Mouse (Mus musculus) heart, embryonic 12.5 days (tissue): Measurements from ENCODE around the gene Psmb2. TPM values are rescaled to one million over a fixed set of nuclear protein-coding genes. Genes with fewer than 3 reads are reported as not detected.

ENCODE experiments used
- ATAC-seq: fragments of 200-750 bp; cut with Nextera tagmentation; 2 replicates; pipeline ENCODE4 v1.8.0; 2017; ENCODE audit warnings: moderate TSS enrichment, moderate library complexity; ENCODE audit not compliant: insufficient number of reproducible peaks, low FRiP score
- H3K27ac ChIP-seq: fragments of 300-500 bp; sonication (generic); 2 replicates; pipeline ENCODE4 v1.5.1; 2016; ENCODE audit warnings: mild to moderate bottlenecking, moderate library complexity; ENCODE audit not compliant: poor library complexity, severe bottlenecking
- H3K27me3 ChIP-seq: fragments of 300-500 bp; sonication (generic); replicated peaks from 2 replicates; pipeline ENCODE4 v1.6.1; 2016; ENCODE audit warnings: mild to moderate bottlenecking, moderate library complexity
- H3K36me3 ChIP-seq: fragments of 300-500 bp; sonication (generic); 2 replicates; pipeline ENCODE4 v1.6.1; 2016; ENCODE audit warnings: mild to moderate bottlenecking, moderate library complexity
- H3K4me1 ChIP-seq: fragments of 300-500 bp; sonication (generic); replicated peaks from 2 replicates; pipeline ENCODE4 v1.6.1; 2016; ENCODE audit warnings: mild to moderate bottlenecking
- H3K4me2 ChIP-seq: fragments of 300-500 bp; sonication (generic); 2 replicates; pipeline ENCODE4 v1.6.1; 2016; ENCODE audit warnings: mild to moderate bottlenecking, moderate library complexity
- H3K4me3 ChIP-seq: fragments of 300-500 bp; sonication (generic); 2 replicates; pipeline ENCODE4 v1.5.1; 2016; ENCODE audit warnings: mild to moderate bottlenecking
- H3K9ac ChIP-seq: fragments of 300-500 bp; sonication (generic); 2 replicates; pipeline ENCODE4 v1.6.1; 2016; ENCODE audit warnings: mild to moderate bottlenecking, moderate library complexity
- H3K9me3 ChIP-seq: fragments of 300-500 bp; sonication (generic); replicated peaks from 2 replicates; pipeline ENCODE4 v1.6.1; 2016; ENCODE audit warnings: mild to moderate bottlenecking, moderate library complexity
- WGBS: fragments of 180-500 bp; shearing (Covaris S2); methylation state at CpG from one replicate; pipeline ENCODE4 v1.1.7; 2016; 5-methylcytosine and 5-hydroxymethylcytosine counted together
- polyA plus RNA-seq: library from polyadenylated mRNA; unstranded; fragments of >200 nt; fragmentation: Nextera tagmentation; extraction: Ambion mirVana; gene quantifications from 2 replicates; pipeline ENCODE4 v1.2.1, GENCODE M21; 2016

The Psmb2 gene
- polyA plus RNA-seq, 1 experiment from 2014 or later: 383 TPM

GRCm38 (mm10) chr4:126745506-126746193, 68.2 kb downstream of the Psmb2 start:
- Histone ChIP-seq H3K4me2 (no peak overlapping the region), H3K4me1 (peaks cover 26% of the 10 kb centered on the region), H3K27me3 (no peaks in the 10 kb centered on the region; the same call in 1 of the 2 replicates), H3K27ac (no peak overlapping the region), H3K4me3 (no peak overlapping the region), H3K9me3 (no peaks in the 10 kb centered on the region), H3K9ac (no peak overlapping the region), H3K36me3 (peaks cover 67% of the 10 kb centered on the region)
- WGBS: 42% methylated on average over 13 of the region's 13 CpGs
- no peak for ATAC-seq

- H3K4me3 ChIP-seq: no peak overlapping the region
- no peak for ATAC-seq
- peaks cover 70% of the 10 kb centered on the region for H3K36me3 ChIP-seq
- 68% methylated on average over 10 of the region's 10 CpGs for WGBS
- H3K4me1 ChIP-seq: peaks cover 28% of the 10 kb centered on the region
- H3K9me3 ChIP-seq: no peaks in the 10 kb centered on the region
- H3K9ac ChIP-seq: no peak overlapping the region
- H3K27ac ChIP-seq: no peak overlapping the region
- H3K4me2 ChIP-seq: no peak overlapping the region
- H3K27me3 ChIP-seq: no peaks in the 10 kb centered on the region; the same call in 1 of the 2 replicates
These were observed 68.9 kb downstream of the Psmb2 start for GRCm38 (mm10) chr4:126746194-126746840.

- H3K9ac ChIP-seq: no peak overlapping the region
- no peak overlapping the region for H3K4me3 ChIP-seq
- no peaks in the 10 kb centered on the region; the same call in 1 of the 2 replicates for H3K27me3 ChIP-seq
- WGBS: 93% methylated on average over 8 of the region's 8 CpGs
- peaks cover 37% of the 10 kb centered on the region for H3K4me1 ChIP-seq
- H3K4me2 ChIP-seq: no peak overlapping the region
- H3K9me3 ChIP-seq: no peaks in the 10 kb centered on the region
- H3K27ac ChIP-seq: no peak overlapping the region
- ATAC-seq: no peak
- H3K36me3 ChIP-seq: peaks cover 70% of the 10 kb centered on the region
These were observed 71.0 kb downstream of the Psmb2 start for GRCm38 (mm10) chr4:126748381-126748780.

- Histone ChIP-seq H3K27ac (no peak overlapping the region), H3K36me3 (peaks cover 62% of the 10 kb centered on the region), H3K9me3 (no peaks in the 10 kb centered on the region), H3K4me3 (no peak overlapping the region), H3K4me2 (no peak overlapping the region), H3K4me1 (peaks cover 31% of the 10 kb centered on the region), H3K9ac (no peak overlapping the region), H3K27me3 (no peaks in the 10 kb centered on the region; the same call in 1 of the 2 replicates)
- 89% methylated on average over 11 of the region's 11 CpGs for WGBS
- ATAC-seq: no peak
These were observed 72.1 kb downstream of the Psmb2 start for GRCm38 (mm10) chr4:126749553-126749952.

- 87% methylated on average over 26 of the region's 26 CpGs for WGBS
These were observed 72.7 kb downstream of the Psmb2 start for GRCm38 (mm10) chr4:126750046-126750683.

GRCm38 (mm10) chr4:126750863-126751555, 73.6 kb downstream of the Psmb2 start:
- WGBS: 85% methylated on average over 8 of the region's 8 CpGs
- H3K9me3 ChIP-seq: no peaks in the 10 kb centered on the region
- H3K4me2 ChIP-seq: peak overlapping the region; percentile 96; the same call in 1 of the 2 replicates
- peaks cover 48% of the 10 kb centered on the region for H3K36me3 ChIP-seq
- peaks cover 34% of the 10 kb centered on the region for H3K4me1 ChIP-seq
- H3K9ac ChIP-seq: no peak overlapping the region; the same call in 1 of the 2 replicates
- H3K27me3 ChIP-seq: no peaks in the 10 kb centered on the region
- H3K4me3 ChIP-seq: 0 out of 2 replicates have a peak overlapping the region, but pooled peaks have one; percentile 86
- H3K27ac ChIP-seq: no peak overlapping the region
- ATAC-seq: no peak

More at GRCm38 (mm10) chr4:126750046-126750683, 72.7 kb downstream of the Psmb2 start:
- H3K9ac ChIP-seq: no peak overlapping the region
- H3K27ac ChIP-seq: no peak overlapping the region
- H3K4me1 ChIP-seq: peaks cover 34% of the 10 kb centered on the region
- no peak overlapping the region for H3K4me2 ChIP-seq
- no peak overlapping the region for H3K4me3 ChIP-seq
- H3K9me3 ChIP-seq: no peaks in the 10 kb centered on the region
- no peaks in the 10 kb centered on the region for H3K27me3 ChIP-seq
- no peak for ATAC-seq
- peaks cover 56% of the 10 kb centered on the region for H3K36me3 ChIP-seq

GRCm38 (mm10) chr4:126751556-126752023, 74.2 kb downstream of the Psmb2 start:
- Histone ChIP-seq H3K9me3 (no peaks in the 10 kb centered on the region), H3K4me3 (peak overlapping the region; percentile 86), H3K27me3 (no peaks in the 10 kb centered on the region), H3K27ac (no peak overlapping the region), H3K4me2 (peak overlapping the region; percentile 96), H3K9ac (0 out of 2 replicates have a peak overlapping the region, but pooled peaks have one; percentile 83), H3K36me3 (peaks cover 42% of the 10 kb centered on the region), H3K4me1 (peaks cover 34% of the 10 kb centered on the region)
- no peak for ATAC-seq
- 53% methylated on average over 10 of the region's 10 CpGs for WGBS

- Histone ChIP-seq H3K36me3 (peaks cover 38% of the 10 kb centered on the region), H3K27ac (peak overlapping the region; percentile 54; the same call in 1 of the 2 replicates), H3K4me1 (peaks cover 34% of the 10 kb centered on the region), H3K9ac (peak overlapping the region; percentile 83), H3K4me2 (peak overlapping the region; percentile 96), H3K4me3 (peak overlapping the region; percentile 86), H3K27me3 (no peaks in the 10 kb centered on the region), H3K9me3 (no peaks in the 10 kb centered on the region)
- WGBS: 4% methylated on average over 13 of the region's 13 CpGs
- ATAC-seq: no peak
These were observed 74.7 kb downstream of the Psmb2 start for GRCm38 (mm10) chr4:126752024-126752607.

- H3K4me2 ChIP-seq: peak overlapping the region; percentile 96
- H3K9me3 ChIP-seq: no peaks in the 10 kb centered on the region
- peak overlapping the region; percentile 89; the same call in 1 of the 2 replicates for H3K27ac ChIP-seq
- peaks cover 36% of the 10 kb centered on the region for H3K36me3 ChIP-seq
- peak overlapping the region; percentile 86 for H3K4me3 ChIP-seq
- 0 out of 2 replicates have a peak, but pooled peaks have one; percentile 0 for ATAC-seq
- peak overlapping the region; percentile 83 for H3K9ac ChIP-seq
- no peaks in the 10 kb centered on the region for H3K27me3 ChIP-seq
- WGBS: under 1% methylated on average over 23 of the region's 23 CpGs
- H3K4me1 ChIP-seq: peaks cover 34% of the 10 kb centered on the region
These were observed 75.2 kb downstream of the Psmb2 start for GRCm38 (mm10) chr4:126752608-126753141.
